Mouse (Mus musculus) erythroblast, embryonic 14.5 days (primary cell): ENCODE data around the gene Rasgef1a. TPM values are rescaled to one million over a fixed set of nuclear protein-coding genes. Genes with fewer than 3 reads are reported as not detected.

Experiments used
- H3K27me3 ChIP-seq: 2 replicates; pipeline ENCODE4 v1.6.1; 2012; ENCODE audit warnings: inconsistent platforms; ENCODE audit not compliant: control insufficient read depth
- H3K36me3 ChIP-seq: 2 replicates; pipeline ENCODE4 v1.6.1; 2012; ENCODE audit warnings: mild to moderate bottlenecking, inconsistent platforms; ENCODE audit not compliant: control insufficient read depth
- H3K4me1 ChIP-seq: 2 replicates; pipeline ENCODE4 v1.6.1; 2012; ENCODE audit warnings: inconsistent platforms; ENCODE audit not compliant: control insufficient read depth
- H3K4me3 ChIP-seq: replicated peaks from 2 replicates; pipeline ENCODE3; 2012; ENCODE audit warnings: moderate library complexity, mild to moderate bottlenecking, inconsistent platforms
- H3K9me3 ChIP-seq: 2 replicates; pipeline ENCODE4 v1.6.1; 2012; ENCODE audit warnings: low read length, inconsistent platforms, mixed read lengths; ENCODE audit not compliant: control insufficient read depth
- GATA1 ChIP-seq: IDR thresholded peaks from 2 replicates; pipeline ENCODE4 v1.6.1; 2012; ENCODE audit warnings: low read length, inconsistent platforms, mixed read lengths
- TAL1 ChIP-seq: IDR thresholded peaks from 3 replicates; pipeline ENCODE4 v1.6.1; 2012; ENCODE audit warnings: low read length, inconsistent platforms, mixed read lengths
- polyA plus RNA-seq: library from polyadenylated mRNA; stranded (reverse); fragments of >175 nt; gene quantifications from 2 replicates; pipeline ENCODE4 v1.2.3, GENCODE M21; 2012

Gene Rasgef1a
- polyA plus RNA-seq, 1 experiment: not detected

DNA sequence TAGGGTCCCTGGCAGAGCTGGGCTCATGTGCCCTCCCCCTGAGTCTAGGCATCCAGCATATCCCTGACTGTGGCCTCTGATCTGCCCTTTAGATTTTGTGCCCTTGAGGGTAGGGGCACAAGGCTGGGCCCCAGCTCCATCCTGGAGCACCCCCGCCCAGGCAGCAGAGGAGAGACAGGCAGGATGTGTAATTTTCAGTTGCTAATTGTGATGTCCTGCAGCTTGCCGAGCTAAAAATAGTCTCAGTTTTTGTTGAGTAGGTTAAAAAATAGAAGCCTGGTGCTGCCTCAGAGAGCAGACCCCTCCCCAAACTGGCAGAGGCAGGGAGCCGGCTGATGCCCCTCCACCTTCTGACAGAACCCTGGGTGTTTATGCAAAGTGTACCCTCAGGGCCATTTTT lies 62.9 kb downstream of the Rasgef1a start:
- H3K4me1 ChIP-seq: no peaks in the 10 kb centered on the region
- no peaks in the 10 kb centered on the region for H3K36me3 ChIP-seq
- H3K4me3 ChIP-seq: no peak overlapping the region
- H3K9me3 ChIP-seq: no peaks in the 10 kb centered on the region
- no peaks in the 10 kb centered on the region for H3K27me3 ChIP-seq
- TF ChIP-seq GATA1 (no peak), TAL1 (no peak)

DNA sequence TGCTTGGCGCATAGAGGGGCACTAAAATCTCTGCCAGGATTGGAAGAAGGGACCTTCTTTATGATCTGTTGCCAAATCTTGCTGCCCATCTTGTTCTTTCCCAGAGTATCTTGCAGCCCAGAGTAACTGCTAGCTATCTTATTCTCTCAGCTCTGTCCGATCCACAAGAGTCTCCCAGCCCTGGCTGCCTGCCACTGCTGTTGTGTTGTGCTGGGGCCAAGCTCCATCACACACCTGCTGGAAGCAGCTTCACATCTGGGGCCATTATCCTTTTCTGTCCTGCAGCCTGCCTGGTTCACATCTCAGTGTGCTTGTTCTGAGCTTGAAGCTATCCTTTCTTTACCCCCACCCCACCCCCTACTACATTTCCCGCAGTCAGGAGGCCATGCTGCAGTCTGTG lies 65.0 kb downstream of the Rasgef1a start:
- TF ChIP-seq TAL1 (no peak), GATA1 (no peak)
- no peaks in the 10 kb centered on the region for H3K9me3 ChIP-seq
- H3K4me3 ChIP-seq: no peak overlapping the region
- no peaks in the 10 kb centered on the region for H3K4me1 ChIP-seq
- H3K36me3 ChIP-seq: no peaks in the 10 kb centered on the region
- H3K27me3 ChIP-seq: no peaks in the 10 kb centered on the region

DNA sequence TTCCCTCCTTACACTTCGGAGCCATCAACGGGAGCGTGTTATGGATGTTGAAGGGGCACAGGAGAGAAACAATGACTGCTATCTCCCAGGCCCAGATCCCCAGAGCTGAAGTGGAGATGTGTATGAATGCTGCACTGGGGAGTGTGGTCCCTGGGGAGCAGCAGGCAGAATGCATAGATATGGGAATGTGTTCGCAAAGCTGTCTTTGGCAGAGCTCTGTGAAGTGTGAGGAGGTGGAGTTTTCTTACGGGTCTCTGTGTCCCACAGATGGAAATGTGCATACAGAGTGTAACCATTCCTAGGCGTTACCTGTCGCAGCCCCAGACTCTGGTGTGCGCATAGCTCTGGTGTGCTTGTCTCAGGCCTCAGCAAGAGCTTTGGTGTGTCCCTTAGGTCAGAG lies 65.5 kb downstream of the Rasgef1a start:
- TF ChIP-seq TAL1 (no peak), GATA1 (no peak)
- Histone ChIP-seq H3K4me3 (no peak overlapping the region), H3K9me3 (no peaks in the 10 kb centered on the region), H3K27me3 (no peaks in the 10 kb centered on the region), H3K36me3 (no peaks in the 10 kb centered on the region), H3K4me1 (no peaks in the 10 kb centered on the region)

DNA sequence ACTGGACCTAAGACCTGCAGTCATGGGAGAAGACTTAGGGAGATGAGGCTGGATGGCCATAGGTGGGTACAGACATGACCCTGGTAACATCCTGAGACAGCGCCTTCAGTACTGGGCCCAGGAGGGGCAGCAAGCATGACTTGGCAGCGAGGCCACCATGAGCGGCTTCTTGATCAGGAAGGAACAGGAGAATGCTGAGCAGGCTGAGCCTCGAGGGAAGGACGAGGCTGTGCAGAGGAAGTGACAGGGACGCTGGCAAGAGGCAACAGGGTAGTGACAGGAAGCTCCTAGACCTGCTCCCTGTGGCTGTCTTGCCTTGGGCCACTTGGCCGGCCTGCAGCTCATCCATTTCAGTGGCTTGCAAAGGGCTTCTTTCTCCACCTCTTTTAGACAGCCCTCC lies 66.2 kb downstream of the Rasgef1a start:
- Histone ChIP-seq H3K36me3 (no peaks in the 10 kb centered on the region), H3K9me3 (no peaks in the 10 kb centered on the region), H3K4me1 (no peaks in the 10 kb centered on the region), H3K27me3 (no peaks in the 10 kb centered on the region), H3K4me3 (no peak overlapping the region)
- TF ChIP-seq TAL1: no peak
- TF ChIP-seq GATA1: no peak

DNA sequence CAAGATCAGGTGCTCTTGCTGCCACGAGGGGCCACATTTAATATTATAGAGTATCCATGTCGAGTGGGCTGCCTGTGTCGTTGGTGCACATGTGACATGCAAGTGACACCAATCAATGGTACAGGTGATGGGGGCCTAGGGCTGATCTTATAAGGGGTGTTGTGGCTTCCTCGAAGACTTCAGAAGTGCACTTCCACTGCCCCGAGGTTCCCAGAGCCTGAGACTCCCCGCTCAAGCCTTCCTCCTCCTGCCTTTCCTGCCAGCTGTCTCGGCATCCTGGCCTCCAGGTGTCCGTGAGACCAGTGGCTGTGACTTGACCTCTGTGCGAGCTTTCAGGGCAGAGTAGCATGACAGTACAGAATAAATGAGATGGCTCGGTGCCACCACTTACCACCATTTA lies 67.5 kb downstream of the Rasgef1a start:
- no peaks in the 10 kb centered on the region for H3K9me3 ChIP-seq
- H3K4me3 ChIP-seq: no peak overlapping the region
- no peaks in the 10 kb centered on the region for H3K27me3 ChIP-seq
- H3K36me3 ChIP-seq: no peaks in the 10 kb centered on the region
- H3K4me1 ChIP-seq: no peaks in the 10 kb centered on the region
- no peak for TF ChIP-seq GATA1
- no peak for TF ChIP-seq TAL1

DNA sequence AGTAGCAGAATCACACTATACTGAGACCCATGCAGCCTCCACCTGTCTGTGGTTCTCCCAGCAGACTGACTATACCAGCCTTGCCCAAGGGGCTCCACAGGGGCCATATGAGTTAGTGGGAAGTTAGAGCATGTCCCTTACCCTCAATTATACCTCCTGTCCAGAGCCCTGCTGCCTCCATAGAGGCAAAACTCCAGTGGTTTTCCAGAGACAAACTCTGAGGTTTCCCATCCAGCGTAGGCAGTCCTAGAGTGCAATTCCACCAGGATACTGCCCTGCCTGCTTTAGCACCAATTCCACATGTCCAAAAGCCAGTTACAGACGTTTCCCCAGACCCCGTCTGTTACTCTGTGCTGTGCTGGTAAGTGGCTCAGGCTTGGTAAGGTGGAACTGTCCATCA lies 68.1 kb downstream of the Rasgef1a start:
- Histone ChIP-seq H3K9me3 (no peaks in the 10 kb centered on the region), H3K36me3 (no peaks in the 10 kb centered on the region), H3K4me3 (no peak overlapping the region), H3K4me1 (no peaks in the 10 kb centered on the region), H3K27me3 (no peaks in the 10 kb centered on the region)
- TF ChIP-seq GATA1 (no peak), TAL1 (no peak)

DNA sequence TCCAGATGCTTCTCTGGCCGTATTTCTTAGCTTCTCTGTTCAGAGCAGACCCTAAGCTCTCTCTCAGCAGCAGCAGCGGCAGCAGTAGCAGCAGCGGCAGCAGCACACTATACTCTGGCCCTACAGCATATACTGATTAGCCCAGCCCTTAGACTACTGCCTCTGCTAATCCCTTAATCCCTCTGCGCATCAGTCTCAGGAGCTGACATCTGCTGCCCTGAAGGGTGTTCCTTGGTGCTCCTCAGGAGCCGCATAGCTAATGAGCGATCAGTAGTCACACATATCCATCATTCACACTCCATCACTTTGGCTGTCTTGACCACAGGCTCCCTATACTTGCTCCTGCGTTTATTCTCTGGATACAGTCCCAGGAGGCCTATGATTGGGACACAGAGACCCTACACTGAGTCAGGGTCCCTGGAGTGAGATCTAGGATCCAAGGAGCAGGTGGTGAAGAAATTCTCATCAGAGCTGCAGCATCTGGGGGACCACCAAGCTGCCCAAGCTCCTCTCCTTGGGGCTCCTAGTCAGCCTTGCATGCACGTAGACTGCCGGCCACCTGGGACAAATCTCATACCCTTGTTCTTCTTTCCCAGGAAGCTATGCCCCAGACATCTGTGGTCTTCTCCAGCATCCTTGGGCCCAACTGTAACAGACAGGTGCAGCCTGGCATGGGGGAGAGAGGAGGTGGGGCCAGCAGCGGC lies 68.7 kb downstream of the Rasgef1a start:
- Histone ChIP-seq H3K4me1 (no peaks in the 10 kb centered on the region), H3K27me3 (no peaks in the 10 kb centered on the region), H3K9me3 (no peaks in the 10 kb centered on the region), H3K4me3 (no peak overlapping the region), H3K36me3 (no peaks in the 10 kb centered on the region)
- TF ChIP-seq GATA1 (no peak), TAL1 (no peak)

DNA sequence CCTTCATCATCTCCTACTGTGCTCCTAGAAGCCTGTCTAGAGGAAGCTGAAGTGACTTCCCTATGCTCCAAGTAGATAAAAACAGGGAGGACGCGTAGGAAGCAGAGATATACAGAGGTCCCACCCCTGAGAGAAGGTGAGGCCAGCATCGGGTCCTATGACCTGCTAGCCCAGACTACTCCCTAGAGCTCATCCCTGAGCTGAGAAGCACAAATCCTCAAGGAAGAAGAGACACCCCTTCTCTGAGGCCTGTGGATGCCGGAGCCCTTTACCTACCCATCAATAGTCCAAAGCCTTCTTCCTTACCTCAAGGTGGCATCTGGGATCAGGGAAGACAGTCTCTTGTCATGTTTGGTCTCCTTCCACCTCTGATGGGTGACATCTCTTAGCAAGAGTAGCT lies 69.5 kb downstream of the Rasgef1a start:
- no peak overlapping the region for H3K4me3 ChIP-seq
- H3K4me1 ChIP-seq: no peaks in the 10 kb centered on the region
- H3K27me3 ChIP-seq: no peaks in the 10 kb centered on the region
- TF ChIP-seq TAL1: no peak
- TF ChIP-seq GATA1: no peak
- no peaks in the 10 kb centered on the region for H3K9me3 ChIP-seq
- no peaks in the 10 kb centered on the region for H3K36me3 ChIP-seq

DNA sequence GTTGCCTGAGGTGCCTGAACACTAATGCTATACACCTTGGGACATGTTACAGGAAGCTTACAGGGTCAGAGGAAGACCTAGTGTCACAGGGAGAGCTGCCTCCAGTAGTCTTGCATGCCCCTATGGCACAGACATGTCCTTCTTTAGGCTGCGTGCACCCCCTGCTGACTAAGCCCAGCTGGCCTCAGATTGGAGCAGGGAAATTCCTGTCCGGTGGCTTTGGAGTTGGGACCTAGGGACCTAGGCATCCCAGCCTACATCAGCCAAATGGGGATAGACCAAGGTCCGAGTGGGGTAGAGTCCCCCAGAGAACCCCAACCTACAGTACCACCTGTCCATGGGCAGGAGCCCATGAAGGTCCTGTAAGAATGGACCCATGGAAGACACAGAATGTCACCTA lies 71.1 kb downstream of the Rasgef1a start:
- TF ChIP-seq GATA1 (no peak), TAL1 (no peak)
- no peaks in the 10 kb centered on the region for H3K27me3 ChIP-seq
- no peaks in the 10 kb centered on the region for H3K4me1 ChIP-seq
- H3K4me3 ChIP-seq: no peak overlapping the region
- H3K36me3 ChIP-seq: no peaks in the 10 kb centered on the region
- H3K9me3 ChIP-seq: no peaks in the 10 kb centered on the region

DNA sequence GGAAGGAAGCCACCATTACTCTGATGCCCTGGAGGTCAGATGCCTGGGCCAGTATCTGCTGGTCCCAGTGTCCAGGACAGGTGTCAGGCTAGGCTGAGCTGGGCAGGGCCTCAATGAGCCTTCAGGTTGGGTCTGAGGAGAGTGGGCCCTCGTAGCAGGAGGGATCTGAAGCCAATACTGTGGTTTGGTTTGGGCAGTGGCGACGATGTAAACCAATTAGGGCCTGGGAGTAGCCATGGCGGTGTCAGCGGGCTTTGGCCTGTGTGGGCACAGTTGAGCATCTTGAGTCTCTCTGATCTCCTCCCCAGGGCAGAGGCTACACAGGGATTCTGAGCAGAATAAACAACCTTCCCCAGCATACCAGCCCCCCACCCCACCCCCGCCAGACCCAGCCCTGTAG lies 72.4 kb downstream of the Rasgef1a start:
- no peak overlapping the region for H3K4me3 ChIP-seq
- TF ChIP-seq TAL1: no peak
- TF ChIP-seq GATA1: no peak
- no peaks in the 10 kb centered on the region for H3K36me3 ChIP-seq
- no peaks in the 10 kb centered on the region for H3K9me3 ChIP-seq
- H3K27me3 ChIP-seq: no peaks in the 10 kb centered on the region
- H3K4me1 ChIP-seq: no peaks in the 10 kb centered on the region
